In genomic region chr5:81605646-81606045, GRCm38 (mm10) we compare ENCODE assay signal across 24 mouse cellular contexts.
A peak's percentile ranks its signal among the peaks of the same experiment; 100 is the strongest.
DNase-seq lines count a peak whose midpoint lies in the region; ATAC-seq and TF ChIP-seq lines count a peak whose summit lies in the region.
"Had no signal": no experiment of that assay in that cellular context is flagged by ENCODE, and none has a peak within 500 bp of the region (broad histone marks: within the 10 kb centered on the region; RNA-seq: fewer than 3 reads in every experiment).

No protein-coding gene starts in this region.

- ATAC-seq in embryonic facial prominence, embryonic 14.5 days (ENCODE audit: low read depth): no peak
- no peak for ATAC-seq in limb, embryonic 14.5 days (ENCODE audit: low FRiP score, low read depth)
- ATAC-seq: activated CD4-positive, CD25-positive, alpha-beta regulatory T cell, adult 4 months; CD4-positive, CD25-positive, alpha-beta regulatory T cell, adult 4 months; Patski had no signal

- no peaks in the 10 kb centered on the region for H3K27me3 ChIP-seq in embryonic facial prominence, embryonic 14.5 days (replicated peaks; ENCODE audit: control insufficient read depth, insufficient read depth, low read length)
- H3K27me3 ChIP-seq in embryonic facial prominence, embryonic 10.5 days (replicated peaks; ENCODE audit: low read depth, poor library complexity, severe bottlenecking): no peaks in the 10 kb centered on the region
- no peaks in the 10 kb centered on the region for H3K27me3 ChIP-seq in limb, embryonic 14.5 days (ENCODE audit: control insufficient read depth, insufficient read depth, low read length)
- no peaks in the 10 kb centered on the region for H3K27me3 ChIP-seq in limb, embryonic 10.5 days (ENCODE audit: low read depth, poor library complexity, severe bottlenecking)
- H3K27me3 ChIP-seq: CH12.LX had no signal

- no peak overlapping the region for H3K4me2 ChIP-seq in embryonic facial prominence, embryonic 14.5 days (ENCODE audit: low read depth, low read length)
- H3K4me2 ChIP-seq in limb, embryonic 14.5 days (replicated peaks; ENCODE audit: low read depth, low read length, severe bottlenecking): no peak overlapping the region

- H3K36me3 ChIP-seq in embryonic facial prominence, embryonic 14.5 days (ENCODE audit: control insufficient read depth, insufficient read depth, low read length): no peaks in the 10 kb centered on the region
- no peaks in the 10 kb centered on the region for H3K36me3 ChIP-seq in embryonic facial prominence, embryonic 10.5 days (replicated peaks)
- H3K36me3 ChIP-seq in limb, embryonic 14.5 days (ENCODE audit: control insufficient read depth, insufficient read depth, low read length): no peaks in the 10 kb centered on the region
- H3K36me3 ChIP-seq in limb, embryonic 10.5 days: no peaks in the 10 kb centered on the region
- H3K36me3 ChIP-seq: G1E had no signal

- DNase-seq in embryonic facial prominence, embryonic 14.5 days (ENCODE audit: low spot score): peak; percentile 80
- no peak for DNase-seq in embryonic facial prominence, embryonic 10.5 days (ENCODE audit: low spot score)
- peak; percentile 9 for DNase-seq in limb, embryonic 14.5 days (ENCODE audit: low spot score)
- DNase-seq in limb, embryonic 10.5 days (ENCODE audit: low spot score): no peak
- peak; percentile 54 for DNase-seq in 3T3-L1 (ENCODE audit: low read depth, low spot score)
- DNase-seq in NIH3T3 (ENCODE audit: low read depth): peak; percentile 66
- no peak for DNase-seq in layer of hippocampus, adult 9-11 months
- no peak for DNase-seq in neural tube, embryonic 10.5 days (ENCODE audit: extremely low spot score, low spot score)
- DNase-seq: adrenal gland, adult 2 months; adrenal gland, adult 8-10 months; adrenal gland, postnatal 10 days; adrenal gland, postnatal 14 days; adrenal gland, postnatal 25 days; adrenal gland, postnatal 36 days; B cell, adult 2 months; cerebellum, adult 11 months; cerebellum, adult 11-12 months; cerebellum, adult 18-20 months; cerebellum, adult 2 months had no signal

- no peak overlapping the region for H3K9ac ChIP-seq in embryonic facial prominence, embryonic 14.5 days (ENCODE audit: low read depth, low read length)
- no peak overlapping the region for H3K9ac ChIP-seq in limb, embryonic 14.5 days (ENCODE audit: low read depth, low read length, severe bottlenecking)

- H3K27ac ChIP-seq in embryonic facial prominence, embryonic 14.5 days (replicated peaks; ENCODE audit: low read depth, low read length): no peak overlapping the region
- H3K27ac ChIP-seq in embryonic facial prominence, embryonic 10.5 days (replicated peaks): no peak overlapping the region
- no peak overlapping the region for H3K27ac ChIP-seq in limb, embryonic 14.5 days (replicated peaks; ENCODE audit: low read depth, low read length)
- no peak overlapping the region for H3K27ac ChIP-seq in limb, embryonic 10.5 days

- TF ChIP-seq POLR2A in limb, embryonic 14.5 days (IDR thresholded peaks at IDR 0.05; ENCODE audit: borderline replicate concordance, extremely low read depth, insufficient read depth, insufficient read length): no peak

- WGBS in embryonic facial prominence, embryonic 14.5 days: 54% methylated on average over 1 of the region's 1 CpGs
- 84% methylated on average over 1 of the region's 1 CpGs for WGBS in embryonic facial prominence, embryonic 10.5 days
- WGBS in limb, embryonic 14.5 days: 76% methylated on average over 1 of the region's 1 CpGs
- WGBS in limb, embryonic 10.5 days: 86% methylated on average over 1 of the region's 1 CpGs

- H3K4me3 ChIP-seq in embryonic facial prominence, embryonic 14.5 days (ENCODE audit: low read depth, low read length): no peak overlapping the region
- H3K4me3 ChIP-seq in embryonic facial prominence, embryonic 10.5 days: no peak overlapping the region
- H3K4me3 ChIP-seq in limb, embryonic 14.5 days (replicated peaks; ENCODE audit: low read length): no peak overlapping the region
- H3K4me3 ChIP-seq in limb, embryonic 10.5 days: no peak overlapping the region

- no peaks in the 10 kb centered on the region for H3K4me1 ChIP-seq in embryonic facial prominence, embryonic 14.5 days (ENCODE audit: control insufficient read depth, insufficient read depth, low read length)
- no peaks in the 10 kb centered on the region for H3K4me1 ChIP-seq in embryonic facial prominence, embryonic 10.5 days
- H3K4me1 ChIP-seq in limb, embryonic 14.5 days (ENCODE audit: control insufficient read depth, insufficient read depth, low read length): no peaks in the 10 kb centered on the region
- H3K4me1 ChIP-seq in limb, embryonic 10.5 days: no peaks in the 10 kb centered on the region

- H3K9me3 ChIP-seq in embryonic facial prominence, embryonic 14.5 days (ENCODE audit: control insufficient read depth, low read length): no peaks in the 10 kb centered on the region
- no peaks in the 10 kb centered on the region for H3K9me3 ChIP-seq in embryonic facial prominence, embryonic 10.5 days
- H3K9me3 ChIP-seq in limb, embryonic 14.5 days (ENCODE audit: control insufficient read depth, low read length): no peaks in the 10 kb centered on the region
- no peaks in the 10 kb centered on the region for H3K9me3 ChIP-seq in limb, embryonic 10.5 days (replicated peaks)
- H3K9me3 ChIP-seq: G1E had no signal

Comparison
In these comparisons a context has a peak if more than half of its experiments do, and no peak if none do; other contexts are left out.
1. DNase-seq: peak in embryonic facial prominence, embryonic 14.5 days (single experiment), limb, embryonic 14.5 days (single experiment), 3T3-L1 (single experiment) and NIH3T3 (single experiment); none in embryonic facial prominence, embryonic 10.5 days (single experiment), limb, embryonic 10.5 days (single experiment), layer of hippocampus, adult 9-11 months (single experiment) and neural tube, embryonic 10.5 days (single experiment).